Mouse (Mus musculus): ENCODE results near the gene Vmn1r209. TPM values are rescaled to one million over a fixed set of nuclear protein-coding genes. Genes with fewer than 3 reads are reported as not detected.

Vmn1r209 gene
- total RNA-seq (2023): not detected

DNA sequence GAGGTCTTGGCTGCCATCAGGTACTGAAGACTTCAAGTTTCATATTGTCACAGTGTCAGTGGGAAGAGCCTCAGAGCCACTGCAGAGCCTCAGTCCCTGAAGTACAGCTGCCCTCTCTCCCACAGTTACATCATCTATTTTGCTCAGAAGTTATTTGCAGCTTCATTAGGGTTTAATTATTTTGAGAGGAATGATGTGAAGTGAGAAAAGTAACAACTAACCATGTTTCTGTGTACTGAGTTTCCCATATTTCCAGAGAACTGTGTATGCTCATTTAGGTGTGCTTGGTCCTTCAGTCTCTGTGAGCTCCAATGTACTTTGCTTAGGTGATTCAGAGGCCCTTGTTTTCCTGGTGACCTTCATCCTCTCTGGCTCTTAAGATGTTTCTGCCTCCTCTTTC lies at the start of gene Vmn1r209:
Gene Vmn1r209 (minus strand): TSS at position 101 of the 400 bp plus-strand sequence.

DNA sequence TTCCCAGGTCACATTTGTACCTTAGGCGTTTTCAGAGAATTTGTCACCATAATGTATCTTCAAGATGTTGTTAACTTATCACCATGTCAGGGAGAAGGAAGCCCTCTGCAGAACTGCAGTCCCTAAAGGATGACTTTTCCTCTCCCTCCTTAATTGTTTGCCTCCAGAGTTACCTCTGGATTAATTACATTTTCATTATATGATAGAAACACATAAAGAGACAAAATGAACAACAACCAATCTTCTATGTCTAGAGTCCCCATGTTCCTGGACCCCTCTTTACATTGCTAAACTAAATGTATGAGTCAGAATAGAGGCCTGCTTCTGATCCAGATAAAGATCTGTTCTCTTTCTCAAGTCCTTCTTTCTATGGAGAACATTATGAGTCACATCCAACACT lies 48.0 kb upstream of the Vmn1r209 start, which contains the start of gene Vmn1r211:
Gene Vmn1r211 (minus strand): TSS at position 101 of the 400 bp plus-strand sequence.

DNA sequence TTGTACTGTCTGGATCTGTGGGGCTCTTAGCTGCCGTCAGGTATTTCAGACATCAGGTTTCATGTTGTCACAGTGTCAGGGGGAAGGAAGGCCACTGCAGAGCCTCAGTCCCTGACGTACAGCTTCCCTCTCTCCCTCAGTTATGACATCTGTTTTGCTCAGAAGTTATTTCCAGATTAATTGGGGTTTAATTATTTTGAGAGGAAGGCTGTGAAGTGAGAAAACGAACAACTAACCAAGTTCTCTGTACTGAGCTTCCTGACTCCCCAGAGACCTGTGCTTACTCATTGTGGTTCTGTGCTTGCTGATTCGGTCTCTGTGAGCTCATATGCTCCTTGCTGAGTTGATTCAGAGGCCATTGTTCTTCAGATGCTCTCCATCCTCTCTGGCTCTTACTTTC lies 21.8 kb upstream of the Vmn1r209 start, which contains the start of gene Vmn1r210:
Gene Vmn1r210 (minus strand): TSS at position 101 of the 400 bp plus-strand sequence.

DNA sequence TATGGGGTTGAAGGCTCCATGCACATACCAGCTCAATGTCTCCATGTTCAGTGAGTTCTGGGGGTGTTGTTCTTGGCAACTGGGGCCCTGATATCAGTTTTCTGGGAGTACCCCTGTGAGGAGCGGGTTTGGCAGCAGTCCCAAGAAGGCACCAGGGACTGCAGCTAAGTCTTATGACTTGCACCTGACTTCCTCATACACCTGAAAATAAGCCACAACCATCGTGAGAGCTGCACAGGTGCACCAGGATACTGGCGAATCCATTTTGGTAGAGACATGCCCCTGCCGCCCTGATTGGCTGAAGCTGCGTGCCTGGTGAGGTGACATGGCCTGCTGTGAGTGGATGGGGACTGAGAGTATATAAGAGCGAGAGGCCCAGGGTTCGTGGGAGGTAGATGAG lies 32.2 kb downstream of the Vmn1r209 start, which contains the start of gene Vmn1r208:
Gene Vmn1r208 (minus strand): TSS at position 101 of the 400 bp plus-strand sequence.

Other genes with a start within 250 kb of the Vmn1r209 start
- gene Vmn1r205, start 216.7 kb downstream of the Vmn1r209 start, total RNA-seq (2023): not detected
- gene Vmn1r206, start 185.4 kb downstream of the Vmn1r209 start, total RNA-seq (2023): not detected
- gene Vmn1r207-ps, start 80.1 kb downstream of the Vmn1r209 start, total RNA-seq (2023): not detected
- not detected for gene Vmn1r208, start 32.3 kb downstream of the Vmn1r209 start, total RNA-seq (2023)
- gene Vmn1r210, start 21.7 kb upstream of the Vmn1r209 start, total RNA-seq (2023): not detected
- not detected for gene Vmn1r211, start 47.9 kb upstream of the Vmn1r209 start, total RNA-seq (2023)
- gene Vmn1r212, start 74.5 kb upstream of the Vmn1r209 start, total RNA-seq (2023): not detected
- gene Vmn1r213, start 198.0 kb upstream of the Vmn1r209 start, total RNA-seq (2023): not detected
- not detected for gene Vmn1r214, start 220.7 kb upstream of the Vmn1r209 start, total RNA-seq (2023)